Mouse (Mus musculus) heart, embryonic 14.5 days (tissue): ENCODE results near the gene Plagl1. TPM values are rescaled to one million over a fixed set of nuclear protein-coding genes. Genes with fewer than 3 reads are reported as not detected.

ENCODE experiments used
- ATAC-seq: fragments of 200-750 bp; cut with Nextera tagmentation; 2 replicates; pipeline ENCODE4 v1.8.0; 2017; ENCODE audit warnings: low read depth, moderate TSS enrichment; ENCODE audit not compliant: insufficient number of reproducible peaks, insufficient read depth, low FRiP score
- H3K27ac ChIP-seq, 2 experiments: fragments of 200-500 bp in 1 of 2; fragments of 300-500 bp in 1 of 2; sonication (generic) in 1 of 2; replicated peaks in 1 of 2; 2 replicates each; pipeline ENCODE4 v1.5.1; 2012 to 2014; ENCODE audit warnings: low read depth in 2 of 2, low read length in 2 of 2, control low read depth in 1 of 2, mild to moderate bottlenecking in 1 of 2, mixed read lengths in 1 of 2; ENCODE audit not compliant: control insufficient read depth in 1 of 2, insufficient read depth in 1 of 2
- H3K27me3 ChIP-seq: fragments of 300-500 bp; sonication (generic); 2 replicates; pipeline ENCODE4 v1.6.1; 2014; ENCODE audit warnings: mild to moderate bottlenecking, low read length, control low read depth; ENCODE audit not compliant: control insufficient read depth, insufficient read depth
- H3K36me3 ChIP-seq: fragments of 300-500 bp; sonication (generic); 2 replicates; pipeline ENCODE4 v1.6.1; 2014; ENCODE audit warnings: mild to moderate bottlenecking, control low read depth, low read length, mixed read lengths; ENCODE audit not compliant: control insufficient read depth, insufficient read depth
- H3K4me1 ChIP-seq, 2 experiments: fragments of 200-500 bp in 1 of 2; fragments of 300-500 bp in 1 of 2; sonication (generic) in 1 of 2; 2 replicates each; pipeline ENCODE4 v1.6.1; 2012 to 2014; ENCODE audit warnings: low read length in 2 of 2, control low read depth in 1 of 2, mixed read lengths in 1 of 2; ENCODE audit not compliant: control insufficient read depth in 2 of 2, insufficient read depth in 2 of 2
- H3K4me2 ChIP-seq: fragments of 300-500 bp; sonication (generic); 2 replicates; pipeline ENCODE4 v1.6.1; 2014; ENCODE audit warnings: mild to moderate bottlenecking, low read length
- H3K4me3 ChIP-seq, 2 experiments: fragments of 200-500 bp in 1 of 2; fragments of 300-500 bp in 1 of 2; sonication (generic) in 1 of 2; 2 replicates each; pipeline ENCODE4 v1.5.1; 2012 to 2014; ENCODE audit warnings: low read length in 2 of 2, mild to moderate bottlenecking in 2 of 2, control low read depth in 1 of 2, low read depth in 1 of 2, moderate library complexity in 1 of 2; ENCODE audit not compliant: control insufficient read depth in 1 of 2, insufficient read depth in 1 of 2
- H3K9ac ChIP-seq: fragments of 300-500 bp; sonication (generic); 2 replicates; pipeline ENCODE4 v1.6.1; 2014; ENCODE audit warnings: mild to moderate bottlenecking, low read length
- H3K9me3 ChIP-seq: fragments of 300-500 bp; sonication (generic); 2 replicates; pipeline ENCODE4 v1.6.1; 2016; ENCODE audit warnings: low read length, control low read depth; ENCODE audit not compliant: control insufficient read depth
- WGBS: fragments of 180-500 bp; shearing (Covaris S2); extraction: QIAGEN DNeasy Blood & Tissue Kit; methylation state at CpG from one replicate; pipeline ENCODE4 v1.1.7; 2014; 5-methylcytosine and 5-hydroxymethylcytosine counted together
- polyA plus RNA-seq: library from polyadenylated mRNA; unstranded; fragments of >200 nt; fragmentation: Nextera tagmentation; extraction: Ambion mirVana; gene quantifications from 2 replicates; pipeline ENCODE4 v1.2.1, GENCODE M21; 2014

The Plagl1 gene
- polyA plus RNA-seq, 1 experiment from 2014 or later, result 279 TPM

- no peak overlapping the region for H3K4me3 ChIP-seq
- H3K27ac ChIP-seq, result no peak overlapping the region; a peak in 1 of 4 replicates
- no peak overlapping the region for H3K9ac ChIP-seq
- 0 out of 2 replicates have a peak, but pooled peaks cover 5% of the 10 kb centered on the region for H3K9me3 ChIP-seq
- peak overlapping the region; percentile 27; the same call in 1 of the 2 replicates for H3K4me2 ChIP-seq
- H3K4me1 ChIP-seq, result peaks cover 5 to 14% of the 10 kb centered on the region in 2 experiments
- H3K36me3 ChIP-seq, result no peaks in the 10 kb centered on the region
- ATAC-seq, result no peak
- 14% methylated on average over 4 of the region's 4 CpGs for WGBS
- H3K27me3 ChIP-seq, result no peaks in the 10 kb centered on the region
Observed at GRCm38 (mm10) chr10:13162031-13162430, 101.7 kb downstream of the Plagl1 start.

DNA sequence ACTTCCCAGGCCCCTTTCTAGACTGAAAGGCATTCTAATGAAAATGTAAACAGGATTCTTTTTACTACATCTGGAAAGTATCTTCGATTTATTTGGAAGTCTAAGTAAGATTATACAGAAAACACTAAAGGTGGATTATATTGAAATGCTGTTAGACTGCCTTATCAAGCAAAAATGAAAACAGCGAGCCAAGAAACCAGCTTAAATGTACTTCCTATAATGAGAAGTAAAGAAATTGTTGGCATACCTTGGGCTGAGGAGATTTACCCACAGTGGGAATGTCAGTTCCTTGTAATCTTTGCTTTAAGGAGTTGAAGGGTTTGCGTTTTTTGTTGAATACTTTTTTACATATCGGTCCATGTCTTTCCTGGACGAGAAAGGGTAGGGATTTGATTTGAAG is 108.2 kb downstream of the Plagl1 start:
- WGBS, result 41% methylated on average over 5 of the region's 5 CpGs
- ATAC-seq, result no peak
- H3K27ac ChIP-seq, result peak overlapping the region; percentile 46 to 75

DNA sequence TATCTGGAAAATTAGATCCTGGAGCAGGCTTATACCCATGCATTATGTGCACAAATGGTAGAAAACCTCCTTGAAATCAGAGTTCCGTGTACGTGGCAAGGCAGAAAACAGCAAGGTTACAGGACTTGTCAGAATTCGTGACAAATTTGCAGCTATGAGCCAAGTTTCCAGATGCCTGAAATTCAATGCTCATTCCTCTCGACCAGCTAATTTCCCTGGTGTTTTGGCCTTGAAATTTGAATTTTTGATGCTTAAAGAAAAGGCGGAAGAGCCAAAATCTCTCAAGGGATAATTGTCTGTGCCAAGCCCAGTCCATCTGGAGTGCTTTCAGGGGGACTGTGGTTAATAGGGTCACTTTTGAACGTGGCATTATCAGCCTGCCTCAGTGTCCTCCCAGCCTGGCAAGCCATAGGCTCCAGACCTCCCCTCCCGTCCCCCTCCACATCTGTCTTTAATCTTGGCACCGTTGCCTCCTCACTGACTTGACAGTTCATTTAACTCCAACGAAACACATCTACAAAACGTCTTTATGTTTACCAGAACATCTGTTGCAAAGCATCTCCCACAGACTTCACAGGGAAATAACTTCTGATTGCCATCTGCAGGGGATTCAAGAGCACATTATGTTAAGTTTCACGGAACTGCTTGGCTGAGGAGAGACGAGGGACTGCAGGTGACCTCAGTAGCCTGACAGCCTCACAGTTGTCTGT is 110.6 kb downstream of the Plagl1 start:
- 44% methylated on average over 12 of the region's 12 CpGs for WGBS
- H3K27ac ChIP-seq, result peak overlapping the region; percentile 14 to 19; a peak in 2 of 4 replicates

More for the DNA sequence above, 108.2 kb downstream of the Plagl1 start:
- no peaks in the 10 kb centered on the region for H3K36me3 ChIP-seq
- no peaks in the 10 kb centered on the region for H3K9me3 ChIP-seq
- H3K9ac ChIP-seq, result no peak overlapping the region
- H3K4me2 ChIP-seq, result no peak overlapping the region
- no peak overlapping the region for H3K4me3 ChIP-seq
- peaks cover 17 to 22% of the 10 kb centered on the region in 2 experiments; a peak in 3 of 4 replicates for H3K4me1 ChIP-seq
- H3K27me3 ChIP-seq, result no peaks in the 10 kb centered on the region

DNA sequence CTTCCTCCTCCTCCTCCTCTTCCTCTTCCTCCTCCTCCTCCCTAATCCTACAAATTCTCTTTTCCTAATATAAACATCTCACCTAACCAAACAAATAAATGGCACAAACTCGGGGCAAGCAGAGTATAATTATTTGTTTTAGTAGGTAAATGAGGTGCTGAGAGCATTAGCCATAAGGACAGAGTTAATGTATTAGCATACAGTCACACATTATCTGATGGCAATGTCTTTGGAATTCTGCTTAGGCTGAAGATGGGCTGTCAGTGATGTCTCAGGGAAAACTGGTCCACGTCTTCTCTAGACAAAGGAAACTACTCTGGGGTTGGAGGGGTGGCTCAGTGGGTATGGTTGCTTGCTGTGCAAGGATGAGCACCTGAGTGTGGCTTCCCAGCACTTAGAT is 111.2 kb downstream of the Plagl1 start:
- 55% methylated on average over 2 of the region's 2 CpGs for WGBS
- peak overlapping the region; percentile 19 to 25; a peak in 2 of 4 replicates for H3K27ac ChIP-seq
- ATAC-seq, result no peak
- H3K4me1 ChIP-seq, result peaks cover 17 to 22% of the 10 kb centered on the region in 2 experiments; a peak in 3 of 4 replicates
- no peaks in the 10 kb centered on the region for H3K9me3 ChIP-seq
- no peaks in the 10 kb centered on the region for H3K27me3 ChIP-seq
- no peak overlapping the region for H3K4me2 ChIP-seq
- H3K36me3 ChIP-seq, result peaks cover 7% of the 10 kb centered on the region; the same call in 1 of the 2 replicates
- H3K4me3 ChIP-seq, result no peak overlapping the region
- H3K9ac ChIP-seq, result no peak overlapping the region

More for the DNA sequence above, 110.6 kb downstream of the Plagl1 start:
- Histone ChIP-seq H3K4me2 (no peak overlapping the region), H3K9me3 (no peaks in the 10 kb centered on the region), H3K4me1 (peaks cover 17 to 22% of the 10 kb centered on the region in 2 experiments; a peak in 3 of 4 replicates), H3K36me3 (0 out of 2 replicates have a peak, but pooled peaks cover under 1% of the 10 kb centered on the region), H3K9ac (no peak overlapping the region), H3K4me3 (no peak overlapping the region), H3K27me3 (no peaks in the 10 kb centered on the region)
- no peak for ATAC-seq

DNA sequence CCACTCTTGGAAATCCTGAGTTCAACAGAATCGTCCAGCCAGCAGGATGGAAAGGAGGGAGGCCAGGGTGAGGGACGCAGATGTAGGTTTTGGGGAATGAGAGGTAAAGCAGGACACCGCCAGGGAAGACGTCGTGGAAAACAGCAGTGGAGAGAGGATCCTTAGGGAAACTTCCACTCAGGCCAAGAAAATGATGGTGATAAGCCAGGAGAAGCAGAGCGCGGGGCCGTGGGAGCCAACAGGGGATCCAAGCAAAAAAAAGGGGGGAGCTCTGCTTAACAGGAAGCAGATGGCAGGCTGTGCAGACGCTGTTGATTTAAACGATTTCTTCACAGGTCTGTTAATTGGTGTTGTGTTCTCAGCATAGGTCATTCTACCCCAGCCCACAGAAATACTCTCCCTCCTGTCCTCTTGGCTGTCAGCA is 112.5 kb downstream of the Plagl1 start:
- WGBS, result 50% methylated on average over 10 of the region's 10 CpGs
- ATAC-seq, result peak; percentile 35; the same call in 1 of the 2 replicates
- Histone ChIP-seq H3K9me3 (no peaks in the 10 kb centered on the region), H3K4me1 (peaks cover 17 to 22% of the 10 kb centered on the region in 2 experiments; a peak in 3 of 4 replicates), H3K4me3 (no peak overlapping the region), H3K27ac (peak overlapping the region; percentile 29 to 55), H3K9ac (no peak overlapping the region), H3K27me3 (no peaks in the 10 kb centered on the region), H3K4me2 (no peak overlapping the region), H3K36me3 (peaks cover 20% of the 10 kb centered on the region)

DNA sequence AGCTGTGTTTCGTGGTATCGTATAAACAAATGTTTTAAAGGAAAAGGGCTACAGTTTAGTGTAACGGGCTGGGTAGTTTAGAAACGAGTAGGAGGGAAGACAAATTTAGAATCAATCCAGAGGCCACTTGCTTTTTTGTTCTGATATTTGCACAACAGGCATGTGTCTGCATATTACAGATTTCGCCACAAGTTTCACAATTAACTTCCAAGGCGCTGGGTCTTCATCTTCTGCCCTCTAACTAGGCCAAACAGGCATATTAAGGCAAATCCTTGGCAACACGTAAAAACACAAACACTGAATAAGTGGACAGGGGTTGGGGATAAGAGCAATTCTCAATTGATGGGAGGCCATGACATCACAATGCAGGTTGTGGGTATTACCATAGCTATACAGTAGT is 115.6 kb downstream of the Plagl1 start:
- no peak overlapping the region for H3K4me3 ChIP-seq
- WGBS, result 82% methylated on average over 7 of the region's 7 CpGs
- ATAC-seq, result no peak
- H3K9me3 ChIP-seq, result no peaks in the 10 kb centered on the region
- peaks cover 10% of the 10 kb centered on the region in 2 experiments; a peak in 3 of 4 replicates for H3K4me1 ChIP-seq
- no peak overlapping the region for H3K9ac ChIP-seq
- peaks cover 51% of the 10 kb centered on the region for H3K36me3 ChIP-seq
- no peak overlapping the region for H3K4me2 ChIP-seq
- no peak overlapping the region for H3K27ac ChIP-seq
- H3K27me3 ChIP-seq, result no peaks in the 10 kb centered on the region

DNA sequence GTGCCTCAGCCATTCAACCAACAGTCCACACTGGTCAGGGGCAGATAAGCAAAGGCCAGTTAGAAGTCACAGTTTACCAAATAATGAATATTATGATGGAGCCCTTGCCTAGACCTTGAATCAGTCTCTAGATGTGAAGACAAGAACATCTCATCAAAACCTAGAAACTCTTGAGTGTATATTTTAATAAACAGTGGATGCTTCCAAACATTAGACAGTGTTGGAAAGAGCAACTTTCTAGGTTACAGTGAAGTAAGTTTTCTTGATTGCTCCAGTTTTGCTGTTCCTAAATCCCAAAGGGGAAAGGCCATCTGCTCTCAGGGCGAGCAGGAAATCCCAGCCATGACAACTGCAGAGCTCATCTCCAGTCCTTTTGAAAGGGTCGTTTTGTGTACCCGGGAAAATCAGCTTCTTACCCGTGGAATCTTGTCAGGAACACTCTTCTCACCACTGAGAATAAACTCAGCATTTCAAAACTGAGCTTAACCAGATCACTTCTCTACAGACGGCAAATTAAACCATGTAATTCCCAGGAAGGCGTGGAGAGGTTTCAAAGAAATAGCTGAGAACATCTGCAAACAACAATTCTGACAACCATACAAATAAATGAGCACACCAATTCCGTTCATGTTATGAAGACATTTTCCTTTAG is 117.8 kb downstream of the Plagl1 start, which contains the start of gene Zc2hc1b:
TSS of gene Zc2hc1b (minus strand) at position 51 of the 652 bp plus-strand sequence.
- Histone ChIP-seq H3K9me3 (no peaks in the 10 kb centered on the region), H3K4me3 (no peak within 1 kb of the TSS), H3K4me1 (peaks cover 0 to 5% of the 10 kb centered on the region in 2 experiments; a peak in 1 of 4 replicates), H3K27me3 (no peaks in the 10 kb centered on the region), H3K36me3 (peaks cover 72% of the 10 kb centered on the region), H3K4me2 (no peak within 1 kb of the TSS), H3K27ac (no peak within 1 kb of the TSS), H3K9ac (no peak within 1 kb of the TSS)
- 69% methylated on average over 7 of the region's 7 CpGs for WGBS
- no peak for ATAC-seq
